Mouse (Mus musculus): ENCODE results near the gene Rab35. TPM values are rescaled to one million over a fixed set of nuclear protein-coding genes. Genes with fewer than 3 reads are reported as not detected.

Rab35 gene
- total and polyA plus RNA-seq, 2 experiments from 2014 or later = 24.5 to 97.4 TPM

GRCm38 (mm10) chr5:115695191-115695770 lies 63.6 kb downstream of the Rab35 start:
- Histone ChIP-seq H3K27me3 (ENCODE audit: insufficient read depth, low read length) (no peaks in the 10 kb centered on the region), H3K9ac (replicated peaks; ENCODE audit: low read length, poor library complexity, severe bottlenecking) (no peak overlapping the region), H3K9me3 (ENCODE audit: low read length) (no peaks in the 10 kb centered on the region), H3K4me1 (ENCODE audit: insufficient read depth, low read length) (no peaks in the 10 kb centered on the region; the same call in 1 of the 2 replicates), H3K4me3 (ENCODE audit: low read depth, low read length) (no peak overlapping the region), H3K4me2 (ENCODE audit: low read depth, low read length, poor library complexity, severe bottlenecking) (no peak overlapping the region), H3K36me3 (ENCODE audit: insufficient read depth, low read length) (no peaks in the 10 kb centered on the region; the same call in 1 of the 2 replicates), H3K27ac (ENCODE audit: low read depth, low read length) (no peak overlapping the region)
- peak; percentile 11 for DNase-seq (ENCODE audit: low spot score)
- 36% methylated on average over 6 of the region's 6 CpGs for WGBS
- no peak for ATAC-seq (ENCODE audit: low FRiP score)
- no peak for TF ChIP-seq CTCF (IDR thresholded peaks at IDR 0.05)

DNA sequence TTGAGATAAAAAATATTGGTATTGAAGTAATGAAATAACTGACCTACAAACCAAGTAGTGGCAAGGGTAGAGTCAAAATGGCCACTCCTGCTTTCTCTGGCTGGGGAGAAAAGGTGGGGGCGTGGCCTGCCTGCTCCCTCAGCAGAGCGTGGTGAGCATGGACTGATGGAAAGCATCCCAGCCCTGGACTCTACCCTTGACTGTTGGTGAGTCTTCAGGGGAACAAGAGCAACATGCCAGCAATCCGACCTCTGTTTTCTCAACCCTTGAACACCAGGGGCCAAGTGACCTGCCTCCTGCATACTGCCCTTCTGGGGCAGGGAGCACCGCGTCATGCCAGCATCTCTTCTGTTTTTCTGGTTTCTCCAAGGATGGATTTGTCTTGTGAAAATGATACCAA lies 65.1 kb downstream of the Rab35 start:
- Histone ChIP-seq H3K9ac (replicated peaks; ENCODE audit: low read length, poor library complexity, severe bottlenecking) (no peak overlapping the region), H3K36me3 (ENCODE audit: insufficient read depth, low read length) (no peaks in the 10 kb centered on the region; the same call in 1 of the 2 replicates), H3K9me3 (ENCODE audit: low read length) (no peaks in the 10 kb centered on the region), H3K4me1 (ENCODE audit: insufficient read depth, low read length) (no peaks in the 10 kb centered on the region; the same call in 1 of the 2 replicates), H3K4me3 (ENCODE audit: low read depth, low read length) (no peak overlapping the region), H3K27ac (ENCODE audit: low read depth, low read length) (no peak overlapping the region), H3K27me3 (ENCODE audit: insufficient read depth, low read length) (no peaks in the 10 kb centered on the region), H3K4me2 (ENCODE audit: low read depth, low read length, poor library complexity, severe bottlenecking) (no peak overlapping the region)
- no peak for TF ChIP-seq CTCF (IDR thresholded peaks at IDR 0.05)
- WGBS = 84% methylated on average over 5 of the region's 5 CpGs
- DNase-seq (ENCODE audit: low spot score) (no peak), ATAC-seq (ENCODE audit: low FRiP score) (no peak)

Small RNA genes within 50 kb of the gene (microRNA-seq; reads per million reads assigned to microRNA genes)
- gene Mir7030 (ENCODE audit: borderline number of aligned reads) = not detected

Other genes starting within 250 kb of the Rab35 start
- 72.5 and 82.9 TPM in 2 replicates for gene Msi1, start 202.3 kb upstream of the Rab35 start, total RNA-seq (2014; rRNA removed)
- gene Msi1, start 202.3 kb upstream of the Rab35 start, polyA plus RNA-seq (2015; fragmentation: Nextera tagmentation; extraction: Ambion mirVana) = 41.1 and 52.1 TPM in 2 replicates
- gene Pla2g1b, start 165.6 kb upstream of the Rab35 start, total RNA-seq (2014; rRNA removed) = not detected in 2 replicates
- gene Pla2g1b, start 165.6 kb upstream of the Rab35 start, polyA plus RNA-seq (2015; fragmentation: Nextera tagmentation; extraction: Ambion mirVana) = not detected in 2 replicates
- 19.5 and 25.6 TPM in 2 replicates for gene Sirt4, start 147.2 kb upstream of the Rab35 start, total RNA-seq (2014; rRNA removed)
- gene Sirt4, start 147.2 kb upstream of the Rab35 start, polyA plus RNA-seq (2015; fragmentation: Nextera tagmentation; extraction: Ambion mirVana) = 22.4 and 27.0 TPM in 2 replicates
- 34.6 and 39.4 TPM in 2 replicates for gene Pxn, start 125.2 kb upstream of the Rab35 start, total RNA-seq (2014; rRNA removed)
- gene Pxn, start 125.2 kb upstream of the Rab35 start, polyA plus RNA-seq (2015; fragmentation: Nextera tagmentation; extraction: Ambion mirVana) = 15.3 and 15.9 TPM in 2 replicates
- 1,612 and 1,828 TPM in 2 replicates for gene Rplp0, start 72.4 kb upstream of the Rab35 start, total RNA-seq (2014; rRNA removed)
- gene Rplp0, start 72.4 kb upstream of the Rab35 start, polyA plus RNA-seq (2015; fragmentation: Nextera tagmentation; extraction: Ambion mirVana) = 779 and 814 TPM in 2 replicates
- 72.9 and 75.1 TPM in 2 replicates for gene Gcn1l1, start 66.7 kb upstream of the Rab35 start, total RNA-seq (2014; rRNA removed)
- gene Gcn1l1, start 66.7 kb upstream of the Rab35 start, polyA plus RNA-seq (2015; fragmentation: Nextera tagmentation; extraction: Ambion mirVana) = 24.7 and 26.6 TPM in 2 replicates
- gene Bicdl1, start 99.7 kb downstream of the Rab35 start, total RNA-seq (2014; rRNA removed) = 185 and 195 TPM in 2 replicates
- 34.4 and 35.7 TPM in 2 replicates for gene Bicdl1, start 99.7 kb downstream of the Rab35 start, polyA plus RNA-seq (2015; fragmentation: Nextera tagmentation; extraction: Ambion mirVana)
- gene Cit, start 213.4 kb downstream of the Rab35 start, total RNA-seq (2014; rRNA removed) = 34.7 and 39.2 TPM in 2 replicates
- 31.6 and 35.9 TPM in 2 replicates for gene Cit, start 213.4 kb downstream of the Rab35 start, polyA plus RNA-seq (2015; fragmentation: Nextera tagmentation; extraction: Ambion mirVana)